Mouse (Mus musculus) olfactory bulb, adult 2 months (tissue): ENCODE results near the gene Zfp988.
"Not testable (repeated sequence)": the region's sequence is repeated elsewhere in the genome, so short reads cannot be mapped to it uniquely, and the experiment has no call there.

ENCODE experiments used
- CTCF ChIP-seq: fragments of 200-500 bp; IDR thresholded peaks from 2 replicates; pipeline ENCODE4 v1.5.1; 2012; ENCODE audit warnings: low read depth, mild to moderate bottlenecking, low read length, moderate library complexity; ENCODE audit not compliant: insufficient read depth
- POLR2A ChIP-seq: fragments of 200-500 bp; IDR thresholded peaks from 2 replicates; pipeline ENCODE4 v1.6.1; 2012; ENCODE audit warnings: mild to moderate bottlenecking, low read depth, low read length, moderate library complexity; ENCODE audit not compliant: insufficient read depth

DNA sequence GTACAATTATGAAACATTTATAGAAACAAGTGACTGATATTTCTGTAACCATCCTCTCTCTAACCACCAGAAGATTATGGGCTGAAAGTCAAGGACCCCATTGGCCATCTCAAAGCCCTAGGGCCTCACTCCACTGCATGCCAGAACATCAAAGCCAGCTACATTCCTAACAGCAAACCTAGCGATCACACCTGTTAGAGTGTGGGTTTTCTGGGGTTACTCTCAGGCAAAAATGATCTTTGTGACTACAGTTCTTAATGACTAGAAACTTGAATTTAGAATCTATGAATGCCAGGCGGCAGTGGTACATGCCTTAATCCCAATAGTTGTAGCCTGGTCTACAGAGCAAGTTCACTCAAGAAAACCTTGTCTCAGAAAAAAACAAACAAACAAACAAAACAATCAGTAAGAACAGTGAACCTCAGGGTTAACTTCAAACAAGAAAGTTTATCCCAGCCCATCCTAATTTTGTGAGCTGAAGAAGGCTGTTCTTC lies 39.6 kb downstream of the Zfp988 start:
- TF ChIP-seq POLR2A, CTCF: not testable (repeated sequence)
